Mouse (Mus musculus) spleen, adult 18-20 months (tissue): ENCODE results near the gene Eps8l2.

ENCODE experiments used
- DNase-seq, 2 experiments: peaks; one replicate each; pipeline ENCODE4 v3.0.0; 2022; ENCODE audit warnings: mixed read lengths in 2 of 2

Eps8l2 gene

GRCm38 (mm10) chr7:141338576-141339131 is at the start of gene Eps8l2:
Gene Eps8l2, plus strand, starts transcription at chr7:141338880.
- peak in 1 of 2 experiments; percentile 36 for DNase-seq

GRCm38 (mm10) chr7:141291921-141292582 is 46.6 kb upstream of the Eps8l2 start, which contains the start of gene Drd4:
Gene Drd4, plus strand, starts transcription at chr7:141292006.
- DNase-seq = no peak

- no peak for DNase-seq
These were observed 45.9 kb upstream of the Eps8l2 start for GRCm38 (mm10) chr7:141292583-141293388.

GRCm38 (mm10) chr7:141293852-141294471 is 44.7 kb upstream of the Eps8l2 start:
- peak in 1 of 2 experiments; percentile 17 for DNase-seq

DNA sequence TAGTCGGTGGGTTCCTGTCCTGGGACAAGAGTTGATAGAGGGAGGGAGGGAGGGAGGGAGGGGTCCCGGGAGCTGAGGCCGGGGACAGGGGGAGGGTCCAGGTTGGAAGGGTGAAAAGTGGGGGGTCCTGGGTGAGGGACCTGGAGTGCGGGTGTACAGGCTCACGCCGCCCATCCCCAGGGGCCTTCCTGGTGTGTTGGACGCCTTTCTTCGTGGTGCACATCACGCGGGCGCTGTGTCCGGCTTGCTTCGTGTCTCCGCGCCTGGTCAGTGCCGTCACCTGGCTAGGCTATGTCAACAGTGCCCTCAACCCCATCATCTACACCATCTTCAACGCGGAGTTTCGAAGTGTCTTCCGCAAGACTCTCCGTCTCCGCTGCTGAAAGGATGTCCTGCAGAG is 44.2 kb upstream of the Eps8l2 start:
- DNase-seq = no peak

GRCm38 (mm10) chr7:141297926-141298650 is 40.6 kb upstream of the Eps8l2 start:
- no peak for DNase-seq

- no peak for DNase-seq
These were observed 39.5 kb upstream of the Eps8l2 start for GRCm38 (mm10) chr7:141299175-141299574.

DNA sequence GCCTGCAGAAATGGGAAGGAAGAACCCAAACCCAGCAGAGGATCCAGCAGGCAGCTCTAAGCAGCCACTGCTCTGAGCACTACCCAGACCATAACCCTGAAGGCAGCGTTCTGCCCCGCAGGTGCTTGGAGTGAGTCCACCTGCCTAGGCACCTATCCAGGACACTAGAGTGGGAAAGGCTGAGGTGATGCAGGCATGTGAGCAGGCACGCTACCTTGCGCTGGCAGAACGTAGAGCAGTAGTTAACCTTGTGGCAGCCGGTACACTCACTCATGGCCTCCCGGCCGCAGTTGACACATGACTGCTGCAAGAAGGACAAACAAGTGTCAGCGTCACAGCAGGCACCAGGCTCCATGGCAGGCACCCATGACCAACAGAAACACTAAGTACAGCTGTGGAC is 37.3 kb upstream of the Eps8l2 start:
- DNase-seq = no peak

DNA sequence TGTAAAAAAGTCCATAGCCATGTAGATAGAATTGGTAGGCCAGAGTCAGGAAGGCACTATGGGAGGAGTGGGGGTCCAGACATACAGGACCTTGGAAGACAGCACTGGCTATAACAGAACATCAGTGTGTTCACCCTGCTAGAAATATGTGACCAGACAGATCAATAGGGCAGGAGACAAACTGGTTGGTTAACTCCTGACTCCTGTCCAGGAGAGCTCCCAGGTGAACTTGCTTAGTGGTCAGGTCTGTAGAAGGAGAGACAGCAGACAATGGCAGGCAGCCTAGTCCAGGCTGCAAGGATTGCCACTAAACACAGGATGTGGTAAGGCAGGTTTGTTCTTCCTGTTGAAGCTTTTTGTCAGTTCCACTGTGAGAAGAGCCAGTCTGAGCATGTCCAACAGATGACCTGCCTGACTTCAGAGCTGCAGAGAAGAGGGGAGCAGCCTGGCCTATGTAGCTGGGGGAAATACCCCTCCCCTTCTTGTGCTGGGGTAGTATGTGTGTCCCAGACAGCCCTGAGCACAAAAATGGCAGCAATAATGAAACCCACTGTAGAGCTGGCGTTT is 35.9 kb upstream of the Eps8l2 start:
- DNase-seq = peak in 1 of 2 experiments; percentile 13

DNA sequence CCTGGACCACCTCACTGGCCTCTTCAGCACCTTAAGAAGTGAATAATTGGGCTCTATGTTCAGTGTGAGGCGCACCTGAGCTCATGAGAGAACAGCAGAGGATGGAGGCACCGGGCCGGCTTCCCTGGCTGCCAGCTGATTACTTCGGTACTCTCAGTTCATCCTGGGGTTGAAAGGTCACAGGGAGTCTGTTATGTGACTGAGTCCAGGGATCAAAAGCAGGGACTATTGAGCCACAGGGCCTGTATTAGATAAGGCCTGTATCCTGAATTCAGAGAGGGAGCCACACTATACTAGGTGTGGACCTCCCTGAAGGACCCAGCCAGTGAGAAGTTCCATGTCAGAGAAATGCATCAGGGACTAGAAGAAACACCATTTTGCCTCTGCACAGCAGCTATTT is 34.1 kb upstream of the Eps8l2 start:
- DNase-seq = no peak

GRCm38 (mm10) chr7:141314416-141314815 is 24.3 kb upstream of the Eps8l2 start:
- DNase-seq = no peak

GRCm38 (mm10) chr7:141315076-141315475 is 23.6 kb upstream of the Eps8l2 start:
- DNase-seq = no peak

- DNase-seq = peak; percentile 48 to 64
These were observed 22.7 kb upstream of the Eps8l2 start for GRCm38 (mm10) chr7:141315974-141316373.

DNA sequence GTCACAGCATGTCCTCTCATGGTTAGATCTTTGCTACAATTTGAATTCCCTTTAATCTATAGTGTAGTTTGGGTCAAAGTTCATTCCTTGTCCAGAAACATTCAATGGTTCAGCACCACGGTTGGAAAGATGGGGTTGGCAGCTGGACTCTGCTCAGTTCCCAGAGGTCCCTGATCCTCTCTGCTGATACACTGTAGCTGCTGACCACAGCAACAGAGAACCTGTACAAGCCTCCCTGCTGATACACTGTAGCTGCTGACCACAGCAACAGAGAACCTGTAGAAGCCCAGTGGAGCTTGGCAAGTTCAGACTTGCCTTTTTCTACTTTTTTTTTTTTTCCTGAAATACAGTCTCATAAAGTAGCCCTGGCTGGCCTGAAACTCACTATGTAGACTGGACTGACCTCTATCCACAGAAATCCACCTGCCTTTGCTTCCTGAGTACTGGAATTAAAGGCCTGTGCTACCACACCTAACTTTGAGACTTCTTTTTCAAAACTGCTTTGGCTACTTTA is 21.0 kb upstream of the Eps8l2 start:
- no peak for DNase-seq

- DNase-seq = no peak
These were observed 19.2 kb upstream of the Eps8l2 start for GRCm38 (mm10) chr7:141319446-141319845.

DNA sequence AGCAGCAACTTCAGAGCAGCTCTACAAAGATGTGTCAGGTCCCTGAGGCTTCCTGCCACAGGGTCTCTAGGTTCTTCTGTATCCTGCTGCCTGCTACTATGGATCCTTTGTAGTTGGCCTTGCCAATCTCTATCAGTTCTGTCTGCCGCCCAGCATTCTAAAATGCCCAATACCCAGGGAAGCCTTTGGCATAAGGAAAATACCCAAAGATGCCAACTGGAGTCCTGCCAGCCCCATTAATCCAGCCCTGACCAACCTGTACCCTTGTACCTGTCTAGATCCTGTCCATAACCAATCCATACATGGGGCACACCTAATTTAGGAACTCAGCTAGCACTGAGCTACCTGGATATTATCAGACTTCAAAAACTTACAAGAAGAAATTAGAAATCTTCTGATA is 14.0 kb upstream of the Eps8l2 start:
- no peak for DNase-seq

DNA sequence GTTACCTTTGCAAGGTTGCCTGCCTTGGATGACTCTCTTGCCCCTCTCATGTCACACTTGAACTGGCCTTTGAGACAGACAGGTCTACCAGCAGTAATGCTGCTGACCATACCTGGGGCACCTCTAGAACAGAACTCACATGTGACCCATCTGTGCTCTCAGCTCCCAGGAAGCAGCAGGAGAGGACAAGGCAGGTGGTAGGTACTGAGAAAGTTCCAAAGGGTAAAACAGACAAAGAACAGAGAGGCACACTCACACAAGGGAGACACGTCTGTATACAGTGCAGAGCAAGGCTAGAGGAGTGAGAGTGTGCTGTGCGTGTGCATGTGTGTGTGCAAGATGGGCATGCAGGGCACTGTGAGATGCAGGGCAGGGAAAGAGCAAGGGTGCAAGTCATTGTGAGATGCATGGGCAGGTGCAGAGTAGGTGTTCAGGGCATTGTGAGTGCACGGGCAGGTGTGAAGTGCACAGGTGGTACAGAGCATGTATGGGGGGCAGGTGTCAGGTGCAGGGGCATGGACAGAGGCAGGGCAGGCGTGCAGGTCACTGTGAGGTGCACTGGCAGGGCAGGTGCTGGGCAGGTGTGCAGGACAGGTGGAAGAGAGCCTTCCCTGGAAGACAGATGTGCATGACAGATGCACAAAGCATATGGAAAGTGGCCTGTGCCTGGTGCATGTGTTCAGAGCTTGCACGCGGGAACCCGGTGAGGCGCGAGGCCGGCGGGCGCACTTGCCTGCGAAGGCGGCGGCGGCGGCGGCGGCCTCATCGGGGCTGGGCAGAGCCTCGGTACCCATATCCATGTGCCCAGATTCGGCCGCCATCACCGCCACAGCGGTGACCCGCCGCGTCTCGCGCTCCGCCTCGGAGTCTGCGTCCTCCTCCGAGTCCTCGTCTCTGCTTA is 11.9 kb upstream of the Eps8l2 start:
- DNase-seq = peak in 1 of 2 experiments; percentile 28

DNA sequence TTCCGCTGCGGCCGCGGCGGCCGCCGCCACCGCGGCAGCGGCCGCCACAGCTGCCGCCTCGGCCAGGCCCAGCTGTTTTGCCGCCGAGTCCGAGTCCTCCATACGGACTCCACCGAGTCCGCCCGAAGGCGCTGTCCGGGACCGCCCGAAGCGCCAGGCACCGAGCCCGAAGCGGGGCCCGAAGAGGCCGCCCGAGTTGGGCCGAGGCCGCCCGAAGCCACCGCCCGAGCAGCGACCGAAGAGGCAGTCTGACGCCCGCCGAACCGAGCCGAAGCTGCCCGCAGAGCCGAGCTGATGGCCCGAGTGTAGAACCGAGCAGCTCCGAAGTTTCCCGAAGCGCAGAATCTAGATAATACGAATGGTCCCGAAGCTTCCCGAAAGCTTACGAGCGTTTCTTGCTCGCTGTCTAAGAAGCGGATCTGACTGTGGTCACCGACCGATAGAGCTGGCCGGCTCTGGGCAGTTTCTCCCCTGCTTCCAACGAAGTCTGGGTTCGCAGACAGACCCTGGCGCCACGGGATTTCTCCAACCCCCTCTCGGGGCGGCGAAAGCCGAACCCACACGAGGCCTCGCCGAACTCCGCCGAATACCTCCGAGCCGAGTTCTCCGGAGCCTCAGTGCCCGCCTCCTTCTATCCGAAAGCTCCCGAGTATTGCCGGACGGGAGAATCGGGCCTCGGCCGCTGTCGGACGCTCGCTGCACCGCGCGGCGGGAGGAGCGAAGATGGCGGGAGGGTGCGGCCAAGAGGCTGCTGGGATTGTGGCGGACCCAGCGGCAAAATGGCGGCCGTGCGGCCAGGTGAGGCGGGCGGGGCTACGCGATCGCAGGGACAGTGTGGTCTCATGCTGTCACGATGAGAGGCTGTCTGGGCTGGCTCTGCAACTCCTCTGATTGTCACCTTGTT is 11.0 kb upstream of the Eps8l2 start, which contains the start of the genes Deaf1 and Tmem80:
Gene Deaf1 (minus strand): TSS at position 222 of the 904 bp plus-strand sequence.
Gene Tmem80 (plus strand): TSS at position 271 of the 904 bp plus-strand sequence.
- peak; percentile 98 to 99 for DNase-seq

DNA sequence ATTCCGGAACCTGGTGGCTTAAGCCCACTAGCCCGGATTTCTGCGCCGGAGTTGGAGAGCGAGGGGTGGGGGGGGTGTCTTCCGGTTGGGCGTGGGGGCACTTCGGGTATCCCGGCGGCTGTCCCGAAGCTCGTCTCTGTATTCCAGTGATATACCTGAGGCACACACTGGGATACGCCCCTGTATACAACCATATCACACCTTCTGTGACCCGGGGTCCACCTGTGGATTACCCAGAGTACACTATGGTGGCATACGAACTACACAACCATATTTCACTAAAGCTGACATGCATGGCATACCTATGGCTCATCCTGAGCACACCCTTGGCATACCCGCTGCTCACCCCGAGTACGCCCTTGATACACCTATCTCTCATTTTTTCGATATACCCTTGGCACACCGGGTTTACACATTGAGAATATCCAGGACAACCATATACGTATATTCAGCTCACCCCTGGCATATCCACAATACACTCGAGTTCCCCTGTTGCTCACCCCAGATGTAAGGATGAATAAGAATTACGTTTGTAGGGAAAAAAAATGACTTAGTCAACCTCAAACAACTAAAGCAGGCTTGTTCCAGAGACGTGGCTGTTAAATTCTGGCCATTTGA is 10.2 kb upstream of the Eps8l2 start:
- DNase-seq = no peak
